Mouse (Mus musculus) MEL (cell line): ENCODE data around the gene Alg3.

ENCODE experiments used
- CHD1 ChIP-seq: IDR thresholded peaks from 2 replicates; pipeline ENCODE4 v1.6.1; 2012; ENCODE audit warnings: low read depth, mild to moderate bottlenecking, inconsistent platforms, low read length, improper control_type of control experiment
- CTCF ChIP-seq, 3 experiments: IDR thresholded peaks in 2 of 3; conservative IDR thresholded peaks in 1 of 3; 2 replicates each; pipeline ENCODE4 v1.5.1; 2011 to 2012; ENCODE audit warnings: low read length in 3 of 3, low read depth in 2 of 3, mild to moderate bottlenecking in 2 of 3, improper control_type of control experiment in 1 of 3, inconsistent platforms in 1 of 3, mixed read lengths in 1 of 3, moderate library complexity in 1 of 3; ENCODE audit not compliant: control insufficient read depth in 1 of 3, insufficient read depth in 1 of 3, poor library complexity in 1 of 3, severe bottlenecking in 1 of 3
- E2F4 ChIP-seq: IDR thresholded peaks from 2 replicates; pipeline ENCODE4 v1.6.1; 2011; ENCODE audit warnings: low read depth, low read length, improper control_type of control experiment, borderline replicate concordance
- EP300 ChIP-seq, 2 experiments: IDR thresholded peaks; 2 replicates each; pipeline ENCODE4 v1.6.1; 2011; ENCODE audit warnings: improper control_type of control experiment in 2 of 2, low read length in 2 of 2, low read depth in 1 of 2, mild to moderate bottlenecking in 1 of 2
- ETS1 ChIP-seq: IDR thresholded peaks from 2 replicates; pipeline ENCODE4 v1.6.1; 2012; ENCODE audit warnings: low read depth, mild to moderate bottlenecking, inconsistent platforms, low read length, improper control_type of control experiment, moderate library complexity
- MAFK ChIP-seq: IDR thresholded peaks from 2 replicates; pipeline ENCODE4 v1.6.1; 2011; ENCODE audit warnings: low read depth, mild to moderate bottlenecking, low read length, improper control_type of control experiment, borderline replicate concordance
- MAZ ChIP-seq: IDR thresholded peaks from 2 replicates; pipeline ENCODE4 v1.6.1; 2012; ENCODE audit warnings: low read depth, mild to moderate bottlenecking, inconsistent platforms, low read length, improper control_type of control experiment
- MYC ChIP-seq: IDR thresholded peaks from 2 replicates; pipeline ENCODE4 v1.6.1; 2011; ENCODE audit warnings: low read depth, mild to moderate bottlenecking, low read length, improper control_type of control experiment, moderate library complexity
- POLR2A ChIP-seq, 2 experiments: IDR thresholded peaks; 2 replicates each; pipeline ENCODE4 v1.6.1; 2011 to 2012; ENCODE audit warnings: low read length in 2 of 2, mild to moderate bottlenecking in 2 of 2, control low read depth in 1 of 2, improper control_type of control experiment in 1 of 2, low read depth in 1 of 2, moderate library complexity in 1 of 2; ENCODE audit not compliant: control insufficient read depth in 1 of 2, insufficient read depth in 1 of 2, poor library complexity in 1 of 2
- POLR2AphosphoS5 ChIP-seq: IDR thresholded peaks from 2 replicates; pipeline ENCODE4 v1.6.1; 2012; ENCODE audit warnings: low read depth, borderline replicate concordance, mild to moderate bottlenecking, inconsistent platforms, low read length, moderate library complexity, mixed read lengths
- SIN3A ChIP-seq: IDR thresholded peaks from 2 replicates; pipeline ENCODE4 v1.6.1; 2012; ENCODE audit warnings: low read length, improper control_type of control experiment, inconsistent platforms
- TCF12 ChIP-seq: IDR thresholded peaks from 2 replicates; pipeline ENCODE4 v1.6.1; 2014; ENCODE audit warnings: low read depth, mild to moderate bottlenecking, inconsistent platforms, low read length, improper control_type of control experiment, moderate library complexity
- USF1 ChIP-seq: IDR thresholded peaks from 2 replicates; pipeline ENCODE4 v1.6.1; 2014; ENCODE audit warnings: low read depth, mild to moderate bottlenecking, inconsistent platforms, low read length, improper control_type of control experiment, moderate library complexity
- ZNF384 ChIP-seq: IDR thresholded peaks from 2 replicates; pipeline ENCODE4 v1.6.1; 2012; ENCODE audit warnings: low read depth, mild to moderate bottlenecking, inconsistent platforms, low read length, improper control_type of control experiment

DNA sequence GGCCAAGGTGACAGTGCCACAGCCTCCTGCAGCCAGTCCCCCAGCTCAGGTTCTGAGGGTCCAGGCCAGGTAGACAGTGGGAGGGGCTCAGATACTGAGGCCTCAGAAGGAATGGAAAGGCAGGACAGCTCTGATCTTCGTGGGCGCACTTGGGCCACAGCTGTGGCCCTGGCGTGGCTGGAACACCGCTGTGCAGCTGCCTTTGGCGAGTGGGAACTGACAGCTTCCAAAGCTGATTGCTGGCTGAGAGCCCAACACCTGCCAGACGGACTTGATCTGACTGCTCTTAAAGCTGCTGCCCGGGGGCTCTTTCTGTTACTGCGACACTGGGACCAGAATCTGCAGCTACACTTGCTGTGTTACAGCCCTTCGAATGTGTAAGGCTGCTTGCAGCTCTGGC lies 6.8 kb downstream of the Alg3 start:
- TF ChIP-seq MAZ = no peak
- no peak for TF ChIP-seq TCF12
- TF ChIP-seq MAFK = no peak
- no peak for TF ChIP-seq POLR2A (IDR thresholded peaks at IDR 0.05; ENCODE audit: control insufficient read depth in 1 of 2, insufficient read depth in 1 of 2, low read depth in 1 of 2, low read length in 2 of 2, poor library complexity in 1 of 2)
- no peak for TF ChIP-seq USF1
- TF ChIP-seq POLR2AphosphoS5 = no peak
- TF ChIP-seq CTCF (IDR thresholded peaks at IDR 0.05 in 2 of 3, conservative IDR thresholded peaks at IDR 0.05 in 1 of 3; ENCODE audit: control insufficient read depth in 1 of 3, insufficient read depth in 1 of 3, low read depth in 2 of 3, low read length in 3 of 3, poor library complexity in 1 of 3, severe bottlenecking in 1 of 3) = no peak
- TF ChIP-seq E2F4 = no peak
- TF ChIP-seq ETS1 = no peak
- TF ChIP-seq EP300 (IDR thresholded peaks at IDR 0.05; ENCODE audit: low read depth in 1 of 2, low read length in 2 of 2) = no peak
- TF ChIP-seq CHD1 = no peak
- no peak for TF ChIP-seq MYC
- TF ChIP-seq ZNF384 = no peak
- no peak for TF ChIP-seq SIN3A
